Mouse (Mus musculus): ENCODE data around the gene Slc22a23.

The Slc22a23 gene

GRCm38 (mm10) chr13:34239371-34240086, 105.5 kb downstream of the Slc22a23 start:
- no peak for DNase-seq (ENCODE audit: low read depth in 2 of 2, low spot score in 2 of 2)

- DNase-seq (ENCODE audit: low read depth in 2 of 2, low spot score in 2 of 2) = no peak
These were observed 106.2 kb downstream of the Slc22a23 start for GRCm38 (mm10) chr13:34238646-34239290.

- DNase-seq (ENCODE audit: low read depth in 2 of 2, low spot score in 2 of 2) = no peak
These were observed 109.9 kb downstream of the Slc22a23 start for GRCm38 (mm10) chr13:34235056-34235455.

- DNase-seq (ENCODE audit: low read depth in 2 of 2, low spot score in 2 of 2) = no peak
These were observed 110.5 kb downstream of the Slc22a23 start for GRCm38 (mm10) chr13:34234439-34234838.

- no peak for DNase-seq (ENCODE audit: low read depth in 2 of 2, low spot score in 2 of 2)
These were observed 112.0 kb downstream of the Slc22a23 start for GRCm38 (mm10) chr13:34232992-34233391.

GRCm38 (mm10) chr13:34228905-34229304, 116.1 kb downstream of the Slc22a23 start:
- DNase-seq (ENCODE audit: low read depth in 2 of 2, low spot score in 2 of 2) = no peak

GRCm38 (mm10) chr13:34227720-34228661, 117.0 kb downstream of the Slc22a23 start:
- DNase-seq (ENCODE audit: low read depth in 2 of 2, low spot score in 2 of 2) = no peak

- no peak for DNase-seq (ENCODE audit: low read depth in 2 of 2, low spot score in 2 of 2)
These were observed 118.0 kb downstream of the Slc22a23 start for GRCm38 (mm10) chr13:34226940-34227339.

GRCm38 (mm10) chr13:34222985-34223384, 122.0 kb downstream of the Slc22a23 start:
- no peak for DNase-seq (ENCODE audit: low read depth in 2 of 2, low spot score in 2 of 2)

- DNase-seq (ENCODE audit: low read depth in 2 of 2, low spot score in 2 of 2) = no peak
These were observed 125.3 kb downstream of the Slc22a23 start for GRCm38 (mm10) chr13:34219728-34220127.

- no peak for DNase-seq (ENCODE audit: low read depth in 2 of 2, low spot score in 2 of 2)
These were observed 126.2 kb downstream of the Slc22a23 start for GRCm38 (mm10) chr13:34218776-34219175.

GRCm38 (mm10) chr13:34214855-34215254, 130.1 kb downstream of the Slc22a23 start:
- no peak for DNase-seq (ENCODE audit: low read depth in 2 of 2, low spot score in 2 of 2)

- no peak for DNase-seq (ENCODE audit: low read depth in 2 of 2, low spot score in 2 of 2)
These were observed 132.2 kb downstream of the Slc22a23 start for GRCm38 (mm10) chr13:34212735-34213212.

- no peak for DNase-seq (ENCODE audit: low read depth in 2 of 2, low spot score in 2 of 2)
These were observed 133.7 kb downstream of the Slc22a23 start for GRCm38 (mm10) chr13:34211261-34211775.

GRCm38 (mm10) chr13:34207714-34208470, 137.1 kb downstream of the Slc22a23 start:
- DNase-seq (ENCODE audit: low read depth in 2 of 2, low spot score in 2 of 2) = no peak

- DNase-seq (ENCODE audit: low read depth in 2 of 2, low spot score in 2 of 2) = no peak
These were observed 139.8 kb downstream of the Slc22a23 start for GRCm38 (mm10) chr13:34205216-34205615.

- no peak for DNase-seq (ENCODE audit: low read depth in 2 of 2, low spot score in 2 of 2)
These were observed 149.3 kb downstream of the Slc22a23 start for GRCm38 (mm10) chr13:34195676-34196075.

- no peak for DNase-seq (ENCODE audit: low read depth in 2 of 2, low spot score in 2 of 2)
These were observed 151.6 kb downstream of the Slc22a23 start for GRCm38 (mm10) chr13:34193384-34193783.

GRCm38 (mm10) chr13:34192414-34193191, 152.4 kb downstream of the Slc22a23 start:
- no peak for DNase-seq (ENCODE audit: low read depth in 2 of 2, low spot score in 2 of 2)

GRCm38 (mm10) chr13:34187571-34187970, 157.4 kb downstream of the Slc22a23 start:
- peak; percentile 39 to 43 for DNase-seq (ENCODE audit: low read depth in 2 of 2, low spot score in 2 of 2)
